Mouse (Mus musculus): ENCODE results near the gene Pam. TPM values are rescaled to one million over a fixed set of nuclear protein-coding genes. Genes with fewer than 3 reads are reported as not detected.
A peak's percentile ranks its signal among the peaks of the same experiment; 100 is the strongest.

Pam gene
- total RNA-seq (2021) (100 to 1,000 TPM; 262 to 484 TPM), polyA plus RNA-seq (2012; rRNA removed) (535 and 733 TPM in 2 replicates)
- long read RNA-seq, full-length matches to known transcripts: 63 of 185 reads
- long read RNA-seq, partial matches to known transcripts: 45 of 185 reads
- long read RNA-seq, other reads (novel, unspliced or antisense): 77 of 185 reads

- peak; percentile 97 for DNase-seq
Observed at GRCm38 (mm10) chr1:98095246-98095990, at the start of gene Pam. TSS of gene Pam (minus strand) at chr1:98095646.

GRCm38 (mm10) chr1:98144845-98145244, 49.4 kb upstream of the Pam start:
- no peak for DNase-seq

- DNase-seq: no peak
Observed at GRCm38 (mm10) chr1:98131244-98131643, 35.8 kb upstream of the Pam start.

DNA sequence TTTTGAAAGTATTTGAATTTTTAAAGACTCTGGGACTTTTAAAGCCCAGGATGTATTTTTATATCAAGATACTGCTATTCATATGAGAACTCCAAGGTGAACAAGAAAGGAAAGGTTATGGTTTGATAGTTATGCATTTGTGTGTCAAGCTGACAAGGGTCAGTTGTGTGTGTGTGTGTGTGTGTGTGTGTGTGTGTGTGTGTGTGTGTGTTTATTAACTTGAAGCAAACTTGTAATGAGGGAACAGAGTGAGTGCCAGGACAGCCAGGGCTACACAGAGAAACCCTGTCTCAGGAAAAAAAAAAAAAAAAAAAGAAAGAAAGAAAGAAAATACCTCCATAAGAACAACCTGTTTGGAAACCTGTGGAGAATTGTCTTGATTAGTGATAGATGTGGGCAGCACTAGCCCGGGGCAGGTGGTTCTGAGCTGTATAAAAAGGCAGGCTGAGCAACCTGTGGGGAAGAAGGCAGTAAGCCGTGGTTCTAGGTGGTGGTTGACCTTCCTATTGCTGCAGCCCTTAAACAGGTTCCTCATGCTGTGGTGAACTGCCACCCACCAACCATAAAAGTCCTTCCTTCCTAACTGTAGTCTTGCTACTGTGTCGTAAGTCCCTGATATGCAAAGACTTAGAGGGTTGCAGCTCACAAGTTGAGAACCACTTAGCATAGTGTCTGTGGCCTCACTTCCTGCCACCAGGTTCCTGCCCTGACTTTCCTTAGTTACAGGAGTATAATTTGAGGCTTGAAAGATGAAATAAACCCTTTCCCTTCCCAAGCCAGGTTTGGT, 34.3 kb upstream of the Pam start:
- no peak for DNase-seq

- DNase-seq: no peak
Observed at GRCm38 (mm10) chr1:98129111-98129510, 33.7 kb upstream of the Pam start.

- DNase-seq: no peak
Observed at GRCm38 (mm10) chr1:98128338-98129096, 33.1 kb upstream of the Pam start.

GRCm38 (mm10) chr1:98126268-98126667, 30.8 kb upstream of the Pam start:
- no peak for DNase-seq

DNA sequence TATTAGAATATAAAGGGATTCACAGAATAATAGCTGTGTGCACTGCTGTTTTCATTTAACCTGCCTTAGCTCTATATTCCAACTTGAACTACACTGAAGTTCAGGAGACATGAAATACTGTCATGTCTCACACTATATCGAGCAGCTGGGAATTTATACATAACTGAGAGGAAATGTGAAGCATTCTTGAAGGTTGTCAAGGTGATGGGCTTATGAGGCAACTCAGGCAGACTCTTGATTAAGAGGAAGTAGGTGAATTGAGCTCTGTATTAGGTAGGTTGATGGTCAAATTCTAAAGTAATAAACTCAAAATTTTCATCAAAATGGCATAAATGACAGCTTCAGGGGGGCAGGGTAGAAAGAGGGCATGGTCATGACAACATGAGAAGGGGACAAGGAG, 29.3 kb upstream of the Pam start:
- no peak for DNase-seq

DNA sequence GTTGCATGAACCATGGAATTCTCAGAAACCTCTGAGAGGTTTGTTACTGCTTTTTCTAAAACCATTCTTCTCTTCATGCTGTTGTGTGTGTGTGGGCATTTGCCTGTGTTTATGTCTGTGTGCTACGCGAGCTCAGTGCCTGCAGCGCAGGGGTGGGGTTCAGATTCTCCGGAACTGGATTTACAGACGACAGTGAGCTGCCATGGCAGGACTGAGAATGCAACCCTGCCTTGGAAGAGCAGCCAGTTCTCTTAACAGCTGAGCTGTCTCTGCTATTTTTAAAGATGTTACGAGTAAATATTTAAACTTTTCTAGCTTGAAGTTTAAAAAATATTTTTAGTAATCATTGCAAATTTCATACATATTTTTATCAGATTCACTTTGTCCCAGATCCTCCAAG, 24.1 kb upstream of the Pam start:
- DNase-seq: no peak

DNA sequence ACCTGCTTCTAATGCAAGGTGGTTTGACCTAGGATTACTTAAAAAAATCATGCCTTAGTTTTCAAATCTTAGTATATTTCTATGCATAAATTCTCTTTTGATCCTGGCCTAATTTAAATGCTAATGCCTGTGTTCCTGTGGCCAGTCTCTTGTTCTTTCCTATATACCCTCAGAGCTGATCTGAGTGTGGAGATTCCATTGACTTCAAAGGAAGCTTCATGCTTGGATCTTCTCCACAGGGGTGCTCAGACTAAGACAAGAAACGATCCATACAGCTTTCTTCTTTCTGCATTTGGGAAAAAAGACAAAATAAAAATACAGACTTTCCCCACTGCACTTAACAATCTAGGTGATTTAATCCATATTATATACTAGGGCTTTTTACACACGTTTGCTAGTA, 12.2 kb upstream of the Pam start:
- DNase-seq: no peak

DNA sequence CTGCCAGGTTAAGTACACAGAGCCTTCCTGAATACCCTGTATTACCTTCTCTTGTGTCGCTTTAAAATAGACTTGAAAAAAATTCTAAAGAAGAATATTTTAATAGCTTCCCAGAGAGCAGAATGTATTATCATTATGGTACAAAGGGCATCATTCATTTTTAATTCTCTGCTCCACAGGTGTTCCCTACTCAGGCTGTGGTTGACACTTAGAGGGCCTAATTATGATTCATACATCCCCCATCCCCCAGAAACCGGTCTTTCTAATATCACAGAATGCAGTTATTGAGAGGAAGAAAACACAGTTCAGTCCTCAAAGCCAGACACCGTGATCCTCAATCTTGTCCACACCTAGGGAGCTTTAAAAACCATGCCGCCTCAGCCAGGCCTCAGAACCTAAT, 4.0 kb upstream of the Pam start:
- no peak for DNase-seq

DNA sequence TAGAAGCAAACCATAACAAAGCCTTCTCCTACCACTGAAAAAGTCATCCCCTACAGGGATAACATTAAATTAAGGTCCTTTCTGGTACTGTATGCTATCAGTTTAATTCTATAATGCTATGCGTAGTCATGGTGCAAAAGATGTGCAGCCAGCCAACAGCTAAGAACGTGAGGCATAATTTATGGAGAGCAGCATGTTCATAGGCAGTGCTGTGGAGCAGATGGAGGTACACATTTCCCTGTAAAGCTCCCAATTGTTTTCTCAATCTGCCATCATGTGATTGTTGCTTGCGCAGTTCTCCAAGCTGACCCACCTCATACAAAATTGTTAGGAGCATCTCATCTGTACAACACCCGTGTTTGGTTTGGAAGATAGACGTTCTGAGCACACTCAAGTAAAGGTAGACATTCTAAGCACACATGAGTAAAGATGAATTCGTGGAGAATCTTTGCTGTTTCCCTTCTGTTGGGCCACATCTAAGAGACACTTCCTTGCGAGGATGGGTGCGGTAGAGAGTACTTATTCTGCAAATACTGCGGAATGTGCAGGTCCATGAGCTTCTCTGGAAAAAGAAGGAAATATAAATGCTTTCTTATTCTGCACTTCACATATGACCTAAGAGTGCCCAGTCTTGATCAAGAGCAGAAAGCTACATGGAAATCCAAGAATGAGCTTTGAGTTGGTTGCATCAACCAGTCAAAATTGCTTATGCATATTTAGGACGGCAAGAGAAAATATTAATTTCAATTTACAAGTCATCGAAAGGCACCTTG, 2.7 kb upstream of the Pam start:
- DNase-seq: no peak

GRCm38 (mm10) chr1:98096396-98096935, 1.0 kb upstream of the Pam start:
- no peak for DNase-seq

- DNase-seq: no peak
Observed at GRCm38 (mm10) chr1:98095991-98096330, 515 bp upstream of the Pam start.

GRCm38 (mm10) chr1:98094811-98095245, 618 bp downstream of the Pam start:
- peak; percentile 75 for DNase-seq

DNA sequence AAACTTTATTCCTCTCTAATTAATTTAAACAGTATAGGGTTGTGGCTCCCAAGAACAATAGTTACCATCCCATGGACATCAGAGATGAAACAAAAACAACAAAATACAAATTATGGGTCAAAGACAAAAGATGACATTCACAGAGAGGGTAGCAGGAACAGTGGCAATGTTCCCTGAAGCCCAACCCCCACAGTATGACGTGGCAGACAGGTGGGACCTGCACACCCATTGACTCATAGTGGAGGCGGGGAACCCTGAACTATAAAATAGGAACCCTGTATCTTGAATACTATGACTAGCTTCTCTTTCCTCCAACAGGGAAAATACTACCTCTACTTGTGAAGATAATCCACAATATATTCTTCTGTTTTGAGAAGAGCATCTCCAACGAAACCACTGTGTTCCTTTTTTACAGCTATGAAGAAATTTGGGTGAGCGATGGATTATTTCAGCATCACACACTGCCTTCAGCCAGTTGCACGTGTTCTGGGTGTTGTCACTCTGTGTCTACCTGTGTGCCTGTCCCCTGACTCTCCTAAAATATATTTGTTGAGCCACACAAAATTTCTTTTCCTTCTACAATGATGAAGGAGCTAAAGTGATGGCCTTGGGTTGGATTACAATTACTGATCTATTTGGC, 6.0 kb downstream of the Pam start:
- no peak for DNase-seq

DNA sequence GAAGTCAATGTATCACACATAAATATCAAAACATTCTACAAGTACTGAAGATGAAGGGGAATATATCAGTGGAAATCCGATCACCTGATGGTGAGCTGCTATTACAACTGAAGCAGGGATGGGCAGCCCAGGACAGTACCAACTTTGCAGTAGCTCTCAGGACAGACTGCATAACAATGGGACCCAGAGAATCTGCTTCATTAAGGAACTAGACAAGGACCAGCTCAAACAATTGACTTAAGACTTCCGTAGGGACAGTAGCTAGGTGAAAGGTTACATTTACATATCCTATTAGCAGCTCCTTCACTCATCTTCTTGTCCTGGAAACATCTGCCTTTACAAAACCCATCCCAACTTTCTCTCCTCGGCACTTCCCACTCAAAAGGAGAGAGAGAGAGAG, 9.0 kb downstream of the Pam start:
- DNase-seq: no peak

DNA sequence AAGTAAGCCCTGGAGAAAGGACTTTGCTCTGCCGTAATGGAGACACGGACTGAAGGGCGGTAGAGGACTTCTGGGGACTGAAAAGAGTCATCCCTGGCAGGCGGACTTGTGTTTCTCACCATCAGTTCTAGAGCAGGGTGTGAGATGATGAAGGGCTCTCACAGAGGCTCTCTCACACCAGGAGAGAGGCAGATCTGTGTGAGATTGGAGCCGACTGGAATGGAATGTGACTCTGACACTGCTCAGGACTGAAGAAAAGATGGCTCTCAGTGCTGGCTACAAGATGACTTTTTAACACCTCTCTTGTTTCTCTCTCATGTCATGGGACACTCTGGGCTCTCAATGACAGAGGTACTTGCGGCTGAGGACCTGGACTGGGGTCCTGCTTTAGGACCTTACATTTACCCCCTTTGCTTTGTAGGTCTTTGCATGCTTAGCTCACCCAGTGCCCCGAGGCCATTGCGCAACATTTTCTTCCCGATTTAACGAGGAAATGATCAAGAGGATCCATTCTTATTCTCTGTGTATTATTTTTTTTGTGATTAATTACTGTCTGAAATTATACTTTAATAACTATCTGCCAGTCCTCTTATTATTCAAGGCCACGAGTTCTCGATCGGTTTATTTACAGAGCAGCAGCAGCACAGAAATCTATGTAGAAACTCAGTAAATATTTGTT, 10.7 kb downstream of the Pam start:
- no peak for DNase-seq

- DNase-seq: no peak
Observed at GRCm38 (mm10) chr1:98083508-98083907, 11.9 kb downstream of the Pam start.

DNA sequence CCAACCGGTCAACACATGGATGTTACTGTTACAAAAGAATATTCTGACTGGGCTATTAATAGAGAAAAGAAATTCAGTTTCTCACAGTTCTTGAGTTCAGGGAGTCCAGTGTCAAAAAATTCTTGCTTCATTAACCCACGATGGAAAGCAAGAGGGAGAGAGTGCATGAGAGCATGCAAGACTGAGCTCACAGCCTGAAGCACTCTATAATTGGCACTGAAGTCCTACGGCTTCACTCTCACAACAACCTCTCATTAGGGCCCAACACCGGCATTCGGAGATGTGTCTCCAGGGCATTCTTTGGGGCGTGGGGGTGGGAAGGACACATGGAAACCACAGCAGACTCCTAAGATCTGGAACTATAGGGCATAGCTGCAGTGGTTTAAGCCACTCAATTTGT, 12.5 kb downstream of the Pam start:
- no peak for DNase-seq

Data from adrenal gland, adult 2 months (tissue).